Mouse (Mus musculus): Measurements from ENCODE around the gene Tnfrsf18. TPM values are rescaled to one million over a fixed set of nuclear protein-coding genes. Genes with fewer than 3 reads are reported as not detected.
A peak's percentile ranks its signal among the peaks of the same experiment; 100 is the strongest.

Tnfrsf18 gene
- polyA plus RNA-seq, 2 experiments, result 1.9 to 4.7 TPM

DNA sequence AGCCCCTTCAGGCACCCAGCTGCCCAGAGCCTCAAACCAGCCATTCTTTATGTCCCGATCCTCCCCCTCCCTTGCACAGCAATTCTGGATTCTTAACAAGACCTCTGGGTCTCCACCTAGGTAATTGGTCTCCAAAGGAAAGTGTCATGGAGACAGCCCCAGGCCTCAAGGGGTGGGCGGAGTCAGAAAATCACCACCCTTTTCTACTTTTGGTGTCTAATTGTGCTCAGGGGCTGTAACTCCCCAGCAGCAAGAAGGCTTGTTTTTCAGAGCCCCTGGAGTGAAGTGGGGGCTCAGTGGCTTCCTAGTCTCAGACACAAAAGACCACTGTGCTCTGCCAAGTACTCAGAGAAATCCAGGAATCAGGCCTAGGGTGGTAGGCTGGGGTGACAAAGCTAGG lies 44.8 kb downstream of the Tnfrsf18 start:
- Histone ChIP-seq H3K27ac (replicated peaks; ENCODE audit: low read depth, low read length) (no peak overlapping the region; the same call in 1 of the 2 replicates), H3K9ac (ENCODE audit: low read depth, low read length, severe bottlenecking) (no peak overlapping the region), H3K4me2 (replicated peaks; ENCODE audit: low read depth, low read length, severe bottlenecking) (no peak overlapping the region), H3K36me3 (ENCODE audit: control insufficient read depth, insufficient read depth, low read length) (no peaks in the 10 kb centered on the region), H3K4me1 (ENCODE audit: control insufficient read depth, insufficient read depth, low read length) (peaks cover 3% of the 10 kb centered on the region; the same call in 1 of the 2 replicates), H3K4me3 (replicated peaks; ENCODE audit: low read length) (no peak overlapping the region), H3K9me3 (ENCODE audit: control insufficient read depth, low read length) (no peaks in the 10 kb centered on the region), H3K27me3 (ENCODE audit: control insufficient read depth, insufficient read depth, low read length) (no peaks in the 10 kb centered on the region)
- ATAC-seq (ENCODE audit: low FRiP score, low read depth) (no peak), DNase-seq (ENCODE audit: low spot score) (no peak)
- no peak for TF ChIP-seq POLR2A (IDR thresholded peaks at IDR 0.05; ENCODE audit: borderline replicate concordance, extremely low read depth, insufficient read depth, insufficient read length)
- WGBS, result 40% methylated on average over 2 of the region's 2 CpGs

DNA sequence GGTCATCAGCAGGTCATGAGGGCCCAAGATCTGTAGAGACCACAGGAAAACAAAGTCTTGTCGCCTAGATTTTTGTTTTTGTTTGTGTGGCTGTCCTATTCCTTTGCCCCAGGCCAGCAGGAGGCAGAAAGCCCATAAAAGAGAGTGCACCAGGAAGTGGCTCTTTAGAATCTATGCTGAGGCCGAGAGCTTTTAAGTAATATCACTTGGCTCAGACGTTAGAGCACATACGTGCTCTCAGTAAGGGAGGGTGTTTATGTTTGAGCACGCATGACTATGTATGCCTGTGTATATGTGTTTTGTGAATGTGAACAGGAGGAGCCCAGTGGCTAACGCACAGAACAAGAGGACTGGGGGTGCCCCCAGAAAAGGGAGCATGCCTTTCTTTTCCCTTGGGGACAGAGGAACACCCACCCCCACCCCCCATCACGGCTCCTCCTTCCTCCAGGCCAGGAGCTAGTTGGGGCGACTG lies 51.0 kb downstream of the Tnfrsf18 start:
- peaks cover 10% of the 10 kb centered on the region for H3K27me3 ChIP-seq (ENCODE audit: control insufficient read depth, insufficient read depth, low read length)
- peak overlapping the region; percentile 50; the same call in 1 of the 2 replicates for H3K9ac ChIP-seq (ENCODE audit: low read depth, low read length, severe bottlenecking)
- peak overlapping the region; percentile 89 for H3K4me2 ChIP-seq (replicated peaks; ENCODE audit: low read depth, low read length, severe bottlenecking)
- H3K4me1 ChIP-seq (ENCODE audit: control insufficient read depth, insufficient read depth, low read length), result peaks cover 18% of the 10 kb centered on the region
- H3K9me3 ChIP-seq (ENCODE audit: control insufficient read depth, low read length), result no peaks in the 10 kb centered on the region
- H3K27ac ChIP-seq (replicated peaks; ENCODE audit: low read depth, low read length), result no peak overlapping the region
- peak overlapping the region; percentile 41 for H3K4me3 ChIP-seq (replicated peaks; ENCODE audit: low read length)
- 14% methylated on average over 8 of the region's 8 CpGs for whole genome bisulfite sequencing
- ATAC-seq (ENCODE audit: low FRiP score, low read depth) (no peak), DNase-seq (ENCODE audit: low spot score) (no peak)
- no peaks in the 10 kb centered on the region for H3K36me3 ChIP-seq (ENCODE audit: control insufficient read depth, insufficient read depth, low read length)
- no peak for TF ChIP-seq POLR2A (IDR thresholded peaks at IDR 0.05; ENCODE audit: borderline replicate concordance, extremely low read depth, insufficient read depth, insufficient read length)

DNA sequence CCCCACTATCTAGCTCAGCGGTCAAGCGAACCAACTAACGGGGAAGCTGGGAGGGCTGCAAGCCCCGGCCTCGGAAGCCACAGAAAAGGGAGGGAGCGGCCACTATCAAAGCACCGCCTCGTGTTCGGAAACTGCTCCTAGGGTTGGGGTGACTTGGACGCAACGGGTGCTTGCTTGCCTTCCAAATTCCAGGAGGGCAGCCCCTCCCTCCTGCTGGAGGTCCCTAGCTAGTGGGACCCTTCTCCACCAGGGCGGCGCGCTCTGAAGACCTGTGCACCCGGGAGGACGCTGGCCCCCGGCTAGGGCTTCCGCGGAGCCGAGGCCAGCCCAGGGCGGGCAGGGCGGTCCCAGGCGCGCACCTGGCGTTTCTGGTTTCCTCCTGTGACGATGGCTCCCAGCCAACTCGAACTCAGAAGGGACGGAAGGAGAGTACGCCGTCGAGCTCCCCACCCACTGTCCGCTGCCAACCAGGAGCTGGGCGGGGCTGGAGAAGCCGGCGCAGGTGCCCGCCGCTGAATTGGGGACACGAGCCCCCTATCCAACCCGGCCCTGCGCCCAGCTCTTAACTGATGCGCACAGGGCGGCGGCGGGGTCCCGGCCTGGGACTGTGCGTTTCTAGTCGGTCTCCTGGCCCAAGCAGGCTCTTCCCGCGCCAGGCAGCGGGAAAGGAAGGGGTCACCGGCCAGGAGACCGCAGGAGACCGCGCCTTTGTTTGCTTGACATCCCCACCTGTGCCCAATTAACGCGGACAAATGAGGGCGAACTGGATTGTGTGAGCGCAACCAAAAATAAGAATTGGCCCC lies 51.7 kb downstream of the Tnfrsf18 start:
- peak overlapping the region; percentile 41 for H3K4me3 ChIP-seq (replicated peaks; ENCODE audit: low read length)
- no peak overlapping the region for H3K27ac ChIP-seq (replicated peaks; ENCODE audit: low read depth, low read length)
- ATAC-seq (ENCODE audit: low FRiP score, low read depth) (peak; percentile 63; the same call in 1 of the 2 replicates), DNase-seq (ENCODE audit: low spot score) (peak; percentile 19)
- H3K4me1 ChIP-seq (ENCODE audit: control insufficient read depth, insufficient read depth, low read length), result peaks cover 23% of the 10 kb centered on the region
- no peak for TF ChIP-seq POLR2A (IDR thresholded peaks at IDR 0.05; ENCODE audit: borderline replicate concordance, extremely low read depth, insufficient read depth, insufficient read length)
- 1% methylated on average over 58 of the region's 58 CpGs for WGBS
- H3K4me2 ChIP-seq (replicated peaks; ENCODE audit: low read depth, low read length, severe bottlenecking), result peak overlapping the region; percentile 89
- peak overlapping the region; percentile 50 for H3K9ac ChIP-seq (ENCODE audit: low read depth, low read length, severe bottlenecking)
- H3K9me3 ChIP-seq (ENCODE audit: control insufficient read depth, low read length), result no peaks in the 10 kb centered on the region
- peaks cover 10% of the 10 kb centered on the region for H3K27me3 ChIP-seq (ENCODE audit: control insufficient read depth, insufficient read depth, low read length)
- H3K36me3 ChIP-seq (ENCODE audit: control insufficient read depth, insufficient read depth, low read length), result no peaks in the 10 kb centered on the region

MicroRNAs within 50 kb of the gene (microRNA counts, 519-probe panel; counts per million panel counts)
- microRNA mmu-miR-200a, result 3,304 counts per million, percentile 63 among the panel's probes with 10 or more counts
- microRNA mmu-miR-200b, result 3,851 counts per million, percentile 79 among the panel's probes with 10 or more counts
- 4,194 counts per million, percentile 83 among the panel's probes with 10 or more counts for microRNA mmu-miR-429

Small RNAs within 50 kb of the gene (microRNA-seq; reads per million reads assigned to microRNA genes)
- gene Mir200a, result 375 reads per million, percentile 61 among the genes with 10 or more reads in this experiment
- 2,112 reads per million, percentile 79 among the genes with 10 or more reads in this experiment for gene Mir200b
- gene Mir429, result 5,367 reads per million, percentile 90 among the genes with 10 or more reads in this experiment

Other genes with a start within 250 kb of the Tnfrsf18 start
- gene Tmem88b, start 240.3 kb upstream of the Tnfrsf18 start, polyA plus RNA-seq (2012; rRNA removed), result 2.0 and 2.6 TPM in 2 replicates
- gene Tmem88b, start 240.3 kb upstream of the Tnfrsf18 start, polyA plus RNA-seq (2014; fragmentation: Nextera tagmentation; extraction: Ambion mirVana), result 0.48 and 0.67 TPM in 2 replicates
- 0.23 TPM in 1 of 2 replicates, not detected in the other for gene Ankrd65, start 235.7 kb upstream of the Tnfrsf18 start, polyA plus RNA-seq (2012; rRNA removed)
- not detected in 2 replicates for gene Ankrd65, start 235.7 kb upstream of the Tnfrsf18 start, polyA plus RNA-seq (2014; fragmentation: Nextera tagmentation; extraction: Ambion mirVana)
- 72.2 and 97.5 TPM in 2 replicates for gene Mrpl20, start 223.3 kb upstream of the Tnfrsf18 start, polyA plus RNA-seq (2012; rRNA removed)
- gene Mrpl20, start 223.3 kb upstream of the Tnfrsf18 start, polyA plus RNA-seq (2014; fragmentation: Nextera tagmentation; extraction: Ambion mirVana), result 199 and 215 TPM in 2 replicates
- 273 and 304 TPM in 2 replicates for gene Ccnl2, start 213.7 kb upstream of the Tnfrsf18 start, polyA plus RNA-seq (2012; rRNA removed)
- 190 and 199 TPM in 2 replicates for gene Ccnl2, start 213.7 kb upstream of the Tnfrsf18 start, polyA plus RNA-seq (2014; fragmentation: Nextera tagmentation; extraction: Ambion mirVana)
- 112 and 114 TPM in 2 replicates for gene Aurkaip1, start 194.9 kb upstream of the Tnfrsf18 start, polyA plus RNA-seq (2012; rRNA removed)
- gene Aurkaip1, start 194.9 kb upstream of the Tnfrsf18 start, polyA plus RNA-seq (2014; fragmentation: Nextera tagmentation; extraction: Ambion mirVana), result 126 and 129 TPM in 2 replicates
- 218 and 302 TPM in 2 replicates for gene Mxra8, start 186.5 kb upstream of the Tnfrsf18 start, polyA plus RNA-seq (2012; rRNA removed)
- 109 and 120 TPM in 2 replicates for gene Mxra8, start 186.5 kb upstream of the Tnfrsf18 start, polyA plus RNA-seq (2014; fragmentation: Nextera tagmentation; extraction: Ambion mirVana)
- 92.9 and 131 TPM in 2 replicates for gene Dvl1, start 178.8 kb upstream of the Tnfrsf18 start, polyA plus RNA-seq (2012; rRNA removed)
- gene Dvl1, start 178.8 kb upstream of the Tnfrsf18 start, polyA plus RNA-seq (2014; fragmentation: Nextera tagmentation; extraction: Ambion mirVana), result 17.4 and 18.8 TPM in 2 replicates
- gene Tas1r3, start 162.8 kb upstream of the Tnfrsf18 start, polyA plus RNA-seq (2012; rRNA removed), result 0.31 and 0.51 TPM in 2 replicates
- gene Tas1r3, start 162.8 kb upstream of the Tnfrsf18 start, polyA plus RNA-seq (2014; fragmentation: Nextera tagmentation; extraction: Ambion mirVana), result 0.32 and 0.37 TPM in 2 replicates
- gene Cptp, start 156.7 kb upstream of the Tnfrsf18 start, polyA plus RNA-seq (2012; rRNA removed), result 15.0 and 20.5 TPM in 2 replicates
- gene Cptp, start 156.7 kb upstream of the Tnfrsf18 start, polyA plus RNA-seq (2014; fragmentation: Nextera tagmentation; extraction: Ambion mirVana), result 16.3 and 19.2 TPM in 2 replicates
- 57.4 and 60.7 TPM in 2 replicates for gene Ints11, start 156.6 kb upstream of the Tnfrsf18 start, polyA plus RNA-seq (2012; rRNA removed)
- gene Ints11, start 156.6 kb upstream of the Tnfrsf18 start, polyA plus RNA-seq (2014; fragmentation: Nextera tagmentation; extraction: Ambion mirVana), result 63.7 and 75.4 TPM in 2 replicates
- gene Pusl1, start 134.4 kb upstream of the Tnfrsf18 start, polyA plus RNA-seq (2012; rRNA removed), result 95.7 and 125 TPM in 2 replicates
- gene Pusl1, start 134.4 kb upstream of the Tnfrsf18 start, polyA plus RNA-seq (2014; fragmentation: Nextera tagmentation; extraction: Ambion mirVana), result 54.9 and 57.2 TPM in 2 replicates
- gene Acap3, start 134.3 kb upstream of the Tnfrsf18 start, polyA plus RNA-seq (2012; rRNA removed), result 33.8 and 41.6 TPM in 2 replicates
- gene Acap3, start 134.3 kb upstream of the Tnfrsf18 start, polyA plus RNA-seq (2014; fragmentation: Nextera tagmentation; extraction: Ambion mirVana), result 19.8 and 22.6 TPM in 2 replicates
- gene Ube2j2, start 82.3 kb upstream of the Tnfrsf18 start, polyA plus RNA-seq (2012; rRNA removed), result 106 and 117 TPM in 2 replicates
- 122 and 126 TPM in 2 replicates for gene Ube2j2, start 82.3 kb upstream of the Tnfrsf18 start, polyA plus RNA-seq (2014; fragmentation: Nextera tagmentation; extraction: Ambion mirVana)
- gene C1qtnf12, start 63.8 kb upstream of the Tnfrsf18 start, polyA plus RNA-seq (2012; rRNA removed), result 37.0 and 44.3 TPM in 2 replicates
- gene C1qtnf12, start 63.8 kb upstream of the Tnfrsf18 start, polyA plus RNA-seq (2014; fragmentation: Nextera tagmentation; extraction: Ambion mirVana), result 52.3 and 56.6 TPM in 2 replicates
- 11.3 and 15.2 TPM in 2 replicates for gene B3galt6, start 33.5 kb upstream of the Tnfrsf18 start, polyA plus RNA-seq (2012; rRNA removed)
- 17.0 and 18.8 TPM in 2 replicates for gene B3galt6, start 33.5 kb upstream of the Tnfrsf18 start, polyA plus RNA-seq (2014; fragmentation: Nextera tagmentation; extraction: Ambion mirVana)
- gene Sdf4, start 33.3 kb upstream of the Tnfrsf18 start, polyA plus RNA-seq (2012; rRNA removed), result 52.4 and 74.5 TPM in 2 replicates
- gene Sdf4, start 33.3 kb upstream of the Tnfrsf18 start, polyA plus RNA-seq (2014; fragmentation: Nextera tagmentation; extraction: Ambion mirVana), result 171 TPM in 2 replicates
- gene Tnfrsf4, start 12.3 kb upstream of the Tnfrsf18 start, polyA plus RNA-seq (2012; rRNA removed), result 4.8 and 5.8 TPM in 2 replicates
- 0.58 and 0.65 TPM in 2 replicates for gene Tnfrsf4, start 12.3 kb upstream of the Tnfrsf18 start, polyA plus RNA-seq (2014; fragmentation: Nextera tagmentation; extraction: Ambion mirVana)
- 4.0 and 4.2 TPM in 2 replicates for gene Ttll10, start 33.2 kb downstream of the Tnfrsf18 start, polyA plus RNA-seq (2012; rRNA removed)
- gene Ttll10, start 33.2 kb downstream of the Tnfrsf18 start, polyA plus RNA-seq (2014; fragmentation: Nextera tagmentation; extraction: Ambion mirVana), result 2.4 and 2.6 TPM in 2 replicates
- gene 9430015G10Rik, start 83.8 kb downstream of the Tnfrsf18 start, polyA plus RNA-seq (2012; rRNA removed), result 74.5 and 92.4 TPM in 2 replicates
- 34.4 and 38.3 TPM in 2 replicates for gene 9430015G10Rik, start 83.8 kb downstream of the Tnfrsf18 start, polyA plus RNA-seq (2014; fragmentation: Nextera tagmentation; extraction: Ambion mirVana)
- 1.5 and 2.0 TPM in 2 replicates for gene Rnf223, start 104.3 kb downstream of the Tnfrsf18 start, polyA plus RNA-seq (2012; rRNA removed)
- 0.61 and 0.65 TPM in 2 replicates for gene Rnf223, start 104.3 kb downstream of the Tnfrsf18 start, polyA plus RNA-seq (2014; fragmentation: Nextera tagmentation; extraction: Ambion mirVana)
- gene Agrn, start 171.3 kb downstream of the Tnfrsf18 start, polyA plus RNA-seq (2012; rRNA removed), result 264 and 342 TPM in 2 replicates
- gene Agrn, start 171.3 kb downstream of the Tnfrsf18 start, polyA plus RNA-seq (2014; fragmentation: Nextera tagmentation; extraction: Ambion mirVana), result 78.5 and 92.2 TPM in 2 replicates
- 1.4 and 1.7 TPM in 2 replicates for gene Isg15, start 174.7 kb downstream of the Tnfrsf18 start, polyA plus RNA-seq (2012; rRNA removed)
- gene Isg15, start 174.7 kb downstream of the Tnfrsf18 start, polyA plus RNA-seq (2014; fragmentation: Nextera tagmentation; extraction: Ambion mirVana), result 0.26 and 0.73 TPM in 2 replicates
- 2.2 and 2.4 TPM in 2 replicates for gene AW011738, start 177.1 kb downstream of the Tnfrsf18 start, polyA plus RNA-seq (2012; rRNA removed)
- 0.41 and 1.4 TPM in 2 replicates for gene AW011738, start 177.1 kb downstream of the Tnfrsf18 start, polyA plus RNA-seq (2014; fragmentation: Nextera tagmentation; extraction: Ambion mirVana)
- gene Perm1, start 189.7 kb downstream of the Tnfrsf18 start, polyA plus RNA-seq (2012; rRNA removed), result 0.25 and 0.54 TPM in 2 replicates
- gene Perm1, start 189.7 kb downstream of the Tnfrsf18 start, polyA plus RNA-seq (2014; fragmentation: Nextera tagmentation; extraction: Ambion mirVana), result 1.0 and 1.2 TPM in 2 replicates
- 104 and 133 TPM in 2 replicates for gene Plekhn1, start 208.7 kb downstream of the Tnfrsf18 start, polyA plus RNA-seq (2012; rRNA removed)
- gene Plekhn1, start 208.7 kb downstream of the Tnfrsf18 start, polyA plus RNA-seq (2014; fragmentation: Nextera tagmentation; extraction: Ambion mirVana), result 32.2 and 36.6 TPM in 2 replicates
- gene Noc2l, start 209.8 kb downstream of the Tnfrsf18 start, polyA plus RNA-seq (2012; rRNA removed), result 130 and 147 TPM in 2 replicates
- gene Noc2l, start 209.8 kb downstream of the Tnfrsf18 start, polyA plus RNA-seq (2014; fragmentation: Nextera tagmentation; extraction: Ambion mirVana), result 61.2 and 62.7 TPM in 2 replicates
- gene Samd11, start 229.5 kb downstream of the Tnfrsf18 start, polyA plus RNA-seq (2012; rRNA removed), result 0.58 and 0.78 TPM in 2 replicates
- gene Samd11, start 229.5 kb downstream of the Tnfrsf18 start, polyA plus RNA-seq (2014; fragmentation: Nextera tagmentation; extraction: Ambion mirVana), result 0.12 and 0.43 TPM in 2 replicates

All from limb, embryonic 14.5 days (tissue).